Mouse (Mus musculus): ENCODE measurements around the gene Gpbp1l1. TPM values are rescaled to one million over a fixed set of nuclear protein-coding genes. Genes with fewer than 3 reads are reported as not detected.
A peak's percentile ranks its signal among the peaks of the same experiment; 100 is the strongest.

Gpbp1l1 gene
- polyA plus RNA-seq, 2 experiments = 38.0 to 45.4 TPM

DNA sequence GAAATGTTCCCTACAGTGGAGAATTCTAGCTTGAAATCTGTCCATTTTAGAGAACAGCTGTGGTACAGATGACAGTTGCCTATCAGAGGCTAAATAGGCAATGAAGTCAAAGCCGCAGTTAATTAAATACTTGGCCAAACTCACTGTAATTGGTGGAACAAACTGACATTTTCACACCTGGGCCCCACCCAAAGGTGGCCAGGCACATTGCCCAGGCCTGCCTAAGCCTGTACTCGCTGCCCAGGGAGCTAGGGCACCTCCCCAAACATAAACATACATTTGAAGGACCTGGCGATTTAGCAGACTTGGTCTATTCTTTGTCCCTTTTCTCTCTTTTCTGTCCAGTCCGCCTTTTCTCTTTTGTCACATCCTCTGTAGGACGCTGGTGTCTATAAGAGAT lies 38.9 kb downstream of the Gpbp1l1 start, which contains the start of gene Ccdc17:
Ccdc17 (plus strand) TSS at position 276 of the 400 bp plus-strand sequence.
- peak within 1 kb of the TSS; percentile 63 for H3K9ac ChIP-seq (ENCODE audit: low read depth, low read length, severe bottlenecking)
- H3K36me3 ChIP-seq (ENCODE audit: control insufficient read depth, insufficient read depth, low read length) = peaks cover 41% of the 10 kb centered on the region
- 22% methylated on average over 5 of the region's 5 CpGs for WGBS
- no peaks in the 10 kb centered on the region for H3K27me3 ChIP-seq (ENCODE audit: control insufficient read depth, insufficient read depth, low read length)
- peak within 1 kb of the TSS; percentile 74 for H3K4me2 ChIP-seq (replicated peaks; ENCODE audit: low read depth, low read length, severe bottlenecking)
- ATAC-seq (ENCODE audit: low FRiP score, low read depth) = no peak
- peak within 1 kb of the TSS; percentile 67 for H3K27ac ChIP-seq (replicated peaks; ENCODE audit: low read depth, low read length)
- H3K4me3 ChIP-seq (replicated peaks; ENCODE audit: low read length) = peak within 1 kb of the TSS; percentile 56
- H3K4me1 ChIP-seq (ENCODE audit: control insufficient read depth, insufficient read depth, low read length) = peaks cover 15% of the 10 kb centered on the region
- H3K9me3 ChIP-seq (ENCODE audit: control insufficient read depth, low read length) = no peaks in the 10 kb centered on the region
- no peak for TF ChIP-seq POLR2A (IDR thresholded peaks at IDR 0.05; ENCODE audit: borderline replicate concordance, extremely low read depth, insufficient read depth, insufficient read length)
- no peak for DNase-seq (ENCODE audit: low spot score)

DNA sequence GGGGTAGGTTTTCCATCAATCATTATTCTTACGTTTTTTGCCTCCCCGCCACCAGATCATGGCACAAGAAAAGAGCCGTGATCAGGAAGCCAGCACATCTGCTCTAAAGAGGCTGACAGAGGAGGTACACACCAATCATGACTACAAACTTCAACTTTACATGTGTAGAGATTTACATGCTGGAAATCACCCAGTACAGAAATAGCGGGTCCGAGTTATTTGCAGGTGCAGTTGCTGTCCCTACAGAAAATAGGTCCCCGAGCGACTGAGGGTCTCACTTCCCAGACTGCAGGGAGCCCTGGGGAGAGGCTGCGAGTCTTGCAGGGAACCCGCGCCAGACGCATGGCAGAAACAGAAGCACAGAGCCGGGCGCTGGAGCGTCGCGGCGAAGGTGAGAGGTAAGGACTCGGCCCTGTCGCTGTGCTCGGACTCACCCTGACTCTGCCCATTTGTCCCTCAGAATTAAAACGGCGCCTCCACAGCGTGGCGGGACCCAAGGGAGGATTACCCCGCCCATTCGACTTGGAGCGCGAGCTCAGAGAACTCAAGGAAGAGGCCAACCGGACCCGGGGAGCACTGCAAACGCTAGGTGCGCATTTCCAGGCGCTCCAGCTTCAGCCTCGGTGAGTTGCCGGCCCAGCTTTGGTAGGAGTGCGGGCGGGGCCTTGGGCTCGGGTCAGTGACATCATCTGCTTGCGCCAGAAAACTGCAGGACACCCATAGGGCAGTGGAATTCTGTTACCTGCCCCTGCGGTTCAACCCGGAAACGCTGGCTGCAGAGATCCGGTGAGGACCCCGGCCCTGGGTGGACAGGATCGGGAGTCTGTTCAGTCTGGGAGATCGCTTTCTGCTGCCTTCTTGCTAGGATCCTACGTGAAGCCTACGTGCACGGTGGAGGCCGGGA lies 39.8 kb downstream of the Gpbp1l1 start:
- peak; percentile 91 for DNase-seq (ENCODE audit: low spot score)
- ATAC-seq (ENCODE audit: low FRiP score, low read depth) = peak; percentile 94
- peaks cover 15% of the 10 kb centered on the region for H3K4me1 ChIP-seq (ENCODE audit: control insufficient read depth, insufficient read depth, low read length)
- peaks cover 41% of the 10 kb centered on the region for H3K36me3 ChIP-seq (ENCODE audit: control insufficient read depth, insufficient read depth, low read length)
- WGBS = under 1% methylated on average over 48 of the region's 50 CpGs
- TF ChIP-seq POLR2A (IDR thresholded peaks at IDR 0.05; ENCODE audit: borderline replicate concordance, extremely low read depth, insufficient read depth, insufficient read length) = 0 out of 2 replicates have a peak, but pooled peaks have one; percentile 4
- H3K9me3 ChIP-seq (ENCODE audit: control insufficient read depth, low read length) = no peaks in the 10 kb centered on the region
- peak overlapping the region; percentile 56 for H3K4me3 ChIP-seq (replicated peaks; ENCODE audit: low read length)
- peak overlapping the region; percentile 74 for H3K4me2 ChIP-seq (replicated peaks; ENCODE audit: low read depth, low read length, severe bottlenecking)
- peak overlapping the region; percentile 67 for H3K27ac ChIP-seq (replicated peaks; ENCODE audit: low read depth, low read length)
- H3K27me3 ChIP-seq (ENCODE audit: control insufficient read depth, insufficient read depth, low read length) = no peaks in the 10 kb centered on the region
- H3K9ac ChIP-seq (ENCODE audit: low read depth, low read length, severe bottlenecking) = peak overlapping the region; percentile 63

DNA sequence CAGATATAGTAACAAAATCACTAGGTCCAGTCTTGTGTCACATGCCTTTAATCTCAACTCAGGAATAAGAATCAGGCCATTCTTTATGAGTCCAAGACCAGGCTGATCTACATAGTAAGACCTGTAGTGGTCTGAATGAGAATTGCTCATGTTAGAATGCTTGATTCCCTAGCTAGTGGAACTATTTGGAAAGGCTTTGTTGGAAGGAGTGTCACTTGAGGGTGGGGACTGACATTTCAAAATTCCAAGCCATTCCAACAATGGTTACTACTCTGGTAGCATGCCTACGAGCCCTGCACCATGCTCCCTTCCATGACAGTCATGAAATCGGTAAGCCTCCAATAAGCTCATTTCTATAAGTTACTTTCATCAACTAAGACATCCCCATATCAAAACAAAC lies 55.2 kb downstream of the Gpbp1l1 start:
- ATAC-seq (ENCODE audit: low FRiP score, low read depth) = no peak
- WGBS = 98% methylated on average over 2 of the region's 2 CpGs
- peaks cover 80% of the 10 kb centered on the region for H3K36me3 ChIP-seq (ENCODE audit: control insufficient read depth, insufficient read depth, low read length)

DNA sequence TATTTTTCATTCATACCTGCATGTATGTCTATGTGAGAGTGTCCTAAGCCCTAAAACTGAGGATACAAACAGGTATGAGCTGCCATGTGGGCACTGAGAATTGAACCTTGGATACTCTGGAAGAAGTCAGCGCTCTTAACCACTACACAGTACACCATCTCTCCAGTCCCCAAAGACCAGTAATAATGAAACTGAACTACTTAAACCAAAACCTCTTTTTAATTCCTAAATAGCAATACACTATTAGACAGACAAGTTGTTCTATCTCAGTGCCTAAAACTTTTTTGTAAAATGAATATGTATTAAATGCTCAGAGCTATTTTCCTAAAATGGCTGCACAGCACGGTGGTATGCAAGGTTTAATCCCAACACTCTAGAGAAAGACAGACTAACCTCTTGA lies 57.8 kb downstream of the Gpbp1l1 start:
- Histone ChIP-seq H3K4me3 (replicated peaks; ENCODE audit: low read length) (no peak overlapping the region), H3K9ac (ENCODE audit: low read depth, low read length, severe bottlenecking) (no peak overlapping the region), H3K36me3 (ENCODE audit: control insufficient read depth, insufficient read depth, low read length) (peaks cover 84% of the 10 kb centered on the region), H3K4me1 (ENCODE audit: control insufficient read depth, insufficient read depth, low read length) (no peaks in the 10 kb centered on the region), H3K4me2 (replicated peaks; ENCODE audit: low read depth, low read length, severe bottlenecking) (no peak overlapping the region), H3K9me3 (ENCODE audit: control insufficient read depth, low read length) (no peaks in the 10 kb centered on the region), H3K27ac (replicated peaks; ENCODE audit: low read depth, low read length) (no peak overlapping the region), H3K27me3 (ENCODE audit: control insufficient read depth, insufficient read depth, low read length) (no peaks in the 10 kb centered on the region)
- no peak for ATAC-seq (ENCODE audit: low FRiP score, low read depth)
- WGBS = 95% methylated on average over 2 of the region's 2 CpGs
- no peak for DNase-seq (ENCODE audit: low spot score)
- no peak for TF ChIP-seq POLR2A (IDR thresholded peaks at IDR 0.05; ENCODE audit: borderline replicate concordance, extremely low read depth, insufficient read depth, insufficient read length)

More for the DNA sequence above, 55.2 kb downstream of the Gpbp1l1 start:
- no peak for DNase-seq (ENCODE audit: low spot score)
- no peaks in the 10 kb centered on the region for H3K4me1 ChIP-seq (ENCODE audit: control insufficient read depth, insufficient read depth, low read length)
- no peak overlapping the region for H3K4me2 ChIP-seq (replicated peaks; ENCODE audit: low read depth, low read length, severe bottlenecking)
- H3K9ac ChIP-seq (ENCODE audit: low read depth, low read length, severe bottlenecking) = no peak overlapping the region
- no peak for TF ChIP-seq POLR2A (IDR thresholded peaks at IDR 0.05; ENCODE audit: borderline replicate concordance, extremely low read depth, insufficient read depth, insufficient read length)
- H3K4me3 ChIP-seq (replicated peaks; ENCODE audit: low read length) = no peak overlapping the region
- no peaks in the 10 kb centered on the region for H3K9me3 ChIP-seq (ENCODE audit: control insufficient read depth, low read length)
- no peak overlapping the region for H3K27ac ChIP-seq (replicated peaks; ENCODE audit: low read depth, low read length)
- no peaks in the 10 kb centered on the region for H3K27me3 ChIP-seq (ENCODE audit: control insufficient read depth, insufficient read depth, low read length)

DNA sequence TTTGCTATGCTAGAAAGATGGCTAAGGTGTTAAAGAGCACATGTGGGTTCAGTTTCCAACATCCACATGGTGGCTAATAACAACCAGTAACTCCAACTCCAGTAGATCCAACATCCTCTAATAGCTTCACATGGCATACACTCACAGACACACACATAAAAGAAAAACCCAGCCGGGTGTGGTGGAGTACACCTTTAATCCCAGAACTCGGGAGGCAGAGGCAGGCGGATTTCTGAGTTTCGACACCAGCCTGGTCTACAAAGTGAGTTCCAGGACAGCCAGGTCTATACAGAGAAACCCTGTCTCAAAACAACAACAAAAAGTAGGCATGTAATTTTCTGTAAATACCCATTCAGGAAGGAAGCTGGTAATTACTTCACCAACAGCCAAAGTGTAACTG lies 67.4 kb downstream of the Gpbp1l1 start:
- TF ChIP-seq POLR2A (IDR thresholded peaks at IDR 0.05; ENCODE audit: borderline replicate concordance, extremely low read depth, insufficient read depth, insufficient read length) = no peak
- no peak overlapping the region for H3K27ac ChIP-seq (replicated peaks; ENCODE audit: low read depth, low read length)
- H3K4me1 ChIP-seq (ENCODE audit: control insufficient read depth, insufficient read depth, low read length) = peaks cover 12% of the 10 kb centered on the region
- peaks cover 25% of the 10 kb centered on the region for H3K36me3 ChIP-seq (ENCODE audit: control insufficient read depth, insufficient read depth, low read length)
- WGBS = 90% methylated on average over 4 of the region's 4 CpGs
- H3K9ac ChIP-seq (ENCODE audit: low read depth, low read length, severe bottlenecking) = no peak overlapping the region
- no peak overlapping the region for H3K4me3 ChIP-seq (replicated peaks; ENCODE audit: low read length)
- H3K27me3 ChIP-seq (ENCODE audit: control insufficient read depth, insufficient read depth, low read length) = no peaks in the 10 kb centered on the region
- ATAC-seq (ENCODE audit: low FRiP score, low read depth) (no peak), DNase-seq (ENCODE audit: low spot score) (no peak)
- H3K9me3 ChIP-seq (ENCODE audit: control insufficient read depth, low read length) = no peaks in the 10 kb centered on the region
- H3K4me2 ChIP-seq (replicated peaks; ENCODE audit: low read depth, low read length, severe bottlenecking) = no peak overlapping the region
